Mouse (Mus musculus): ENCODE results near the gene Coq10a.

DNA sequence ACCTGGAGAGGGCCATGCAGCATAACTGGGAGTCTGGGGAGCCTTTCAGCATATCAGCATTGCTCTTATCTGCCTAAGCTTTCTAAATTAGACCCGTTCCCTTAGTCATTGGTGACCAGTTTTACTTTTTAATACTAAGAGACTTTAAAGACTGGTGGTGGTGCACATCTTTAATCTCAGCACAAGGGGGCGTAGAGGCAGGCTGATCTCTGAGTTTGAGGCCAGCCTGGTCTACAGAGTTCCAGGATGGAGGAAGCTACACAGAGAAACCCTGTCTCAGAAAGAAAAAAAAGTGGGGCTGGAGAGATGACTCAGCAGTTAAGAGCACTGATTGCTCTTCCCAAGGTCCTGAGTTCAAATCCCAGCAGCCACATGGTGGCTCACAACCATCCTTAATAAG, 28.5 kb downstream of the Coq10a start:
- TF ChIP-seq CTCF (IDR thresholded peaks at IDR 0.05): peak; percentile 45
- TF ChIP-seq POLR2A (IDR thresholded peaks at IDR 0.05; ENCODE audit: insufficient read depth, low read depth, low read length): no peak

All from heart, adult 2 months (tissue).